Comparison of ENCODE assay signal across 9 mouse cellular contexts in the genomic region with DNA sequence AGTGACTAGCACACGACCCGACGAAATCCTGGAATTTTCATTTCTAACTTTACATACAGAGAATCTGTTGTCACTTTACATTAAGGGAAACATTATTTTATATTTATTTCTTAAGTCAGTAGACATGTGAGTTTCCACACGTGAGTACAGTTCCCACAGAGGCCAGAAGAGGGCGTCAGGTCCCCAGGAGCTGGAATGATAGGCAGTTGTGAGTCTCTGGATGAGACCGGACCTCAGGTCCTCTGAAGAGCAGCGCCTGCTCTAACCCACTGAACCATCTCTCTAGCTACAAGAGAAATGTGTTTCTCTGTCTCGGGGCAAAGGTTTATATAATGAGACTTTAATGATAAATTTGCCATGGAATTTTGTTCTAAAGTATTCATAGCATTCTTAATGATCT.
A peak's percentile ranks its signal among the peaks of the same experiment; 100 is the strongest.
DNase-seq lines count a peak whose midpoint lies in the region; ATAC-seq and TF ChIP-seq lines count a peak whose summit lies in the region.
"Had no signal": no experiment of that assay in that cellular context is flagged by ENCODE, and none has a peak within 500 bp of the region (broad histone marks: within the 10 kb centered on the region; RNA-seq: fewer than 3 reads in every experiment).

No protein-coding gene starts in this region.

- no peaks in the 10 kb centered on the region for H3K36me3 ChIP-seq in heart, adult 2 months (ENCODE audit: control insufficient read depth, insufficient read depth, low read length)
- H3K36me3 ChIP-seq in neural tube, embryonic 11.5 days (ENCODE audit: control insufficient read depth, insufficient read depth, low read length) = no peaks in the 10 kb centered on the region
- H3K36me3 ChIP-seq in neural tube, embryonic 15.5 days = peaks cover 6% of the 10 kb centered on the region; the same call in 1 of the 2 replicates

- ATAC-seq in neural tube, embryonic 11.5 days (ENCODE audit: insufficient read depth, low FRiP score, low TSS enrichment) = no peak
- ATAC-seq in neural tube, embryonic 15.5 days (ENCODE audit: low FRiP score) = no peak

- TF ChIP-seq EP300 in heart, adult 2 months (IDR thresholded peaks at IDR 0.05; ENCODE audit: insufficient read depth, low read depth, low read length) = no peak

- no peak for DNase-seq in heart, adult 2 months
- no peak for DNase-seq in heart, postnatal 36 days
- DNase-seq in neural tube, embryonic 11.5 days (ENCODE audit: low spot score) = peak; percentile 31
- DNase-seq in embryo, embryonic 11 days = peak; percentile 34
- peak; percentile 46 for DNase-seq in thymus, postnatal 14 days
- DNase-seq in frontal cortex, postnatal 14 days (ENCODE audit: low spot score in 2 of 2) = no peak
- DNase-seq in Muller cell, postnatal 12 days (ENCODE audit: inconsistent ontology term) = no peak
- DNase-seq: adrenal gland, postnatal 25 days had no signal

- H3K4me3 ChIP-seq in heart, adult 2 months = no peak overlapping the region
- no peak overlapping the region for H3K4me3 ChIP-seq in neural tube, embryonic 11.5 days (ENCODE audit: low read depth, low read length)
- H3K4me3 ChIP-seq in neural tube, embryonic 15.5 days (replicated peaks) = no peak overlapping the region

- no peaks in the 10 kb centered on the region for H3K9me3 ChIP-seq in neural tube, embryonic 11.5 days (ENCODE audit: control insufficient read depth, low read length)
- no peaks in the 10 kb centered on the region for H3K9me3 ChIP-seq in neural tube, embryonic 15.5 days (replicated peaks)

- no peak for TF ChIP-seq POLR2A in heart, adult 2 months (IDR thresholded peaks at IDR 0.05; ENCODE audit: insufficient read depth, low read depth, low read length)

- H3K4me1 ChIP-seq in heart, adult 2 months (ENCODE audit: control insufficient read depth, insufficient read depth, low read length) = no peaks in the 10 kb centered on the region
- no peaks in the 10 kb centered on the region for H3K4me1 ChIP-seq in neural tube, embryonic 11.5 days (ENCODE audit: control insufficient read depth, insufficient read depth, low read length)
- H3K4me1 ChIP-seq in neural tube, embryonic 15.5 days = no peaks in the 10 kb centered on the region; the same call in 1 of the 2 replicates

- peak; percentile 49 for TF ChIP-seq CTCF in heart, adult 2 months (IDR thresholded peaks at IDR 0.05)

- no peak overlapping the region for H3K9ac ChIP-seq in heart, adult 2 months (ENCODE audit: low read depth, low read length)
- H3K9ac ChIP-seq in neural tube, embryonic 11.5 days (ENCODE audit: low read length) = no peak overlapping the region
- H3K9ac ChIP-seq in neural tube, embryonic 15.5 days (replicated peaks) = no peak overlapping the region

- 68% methylated on average over 8 of the region's 8 CpGs for WGBS in heart, adult 2 months
- WGBS in neural tube, embryonic 11.5 days = 71% methylated on average over 8 of the region's 8 CpGs
- WGBS in neural tube, embryonic 15.5 days = 72% methylated on average over 8 of the region's 8 CpGs

- H3K27ac ChIP-seq in heart, adult 2 months = no peak overlapping the region
- H3K27ac ChIP-seq in neural tube, embryonic 11.5 days (ENCODE audit: low read depth, low read length) = no peak overlapping the region
- no peak overlapping the region for H3K27ac ChIP-seq in neural tube, embryonic 15.5 days (replicated peaks)

- no peak overlapping the region for H3K4me2 ChIP-seq in neural tube, embryonic 11.5 days (ENCODE audit: low read depth)
- H3K4me2 ChIP-seq in neural tube, embryonic 15.5 days = no peak overlapping the region

- H3K27me3 ChIP-seq in heart, adult 2 months (ENCODE audit: control insufficient read depth, insufficient read depth, low read length) = no peaks in the 10 kb centered on the region
- no peaks in the 10 kb centered on the region for H3K27me3 ChIP-seq in neural tube, embryonic 11.5 days (ENCODE audit: control insufficient read depth, insufficient read depth, low read length)
- H3K27me3 ChIP-seq in neural tube, embryonic 15.5 days (replicated peaks) = no peaks in the 10 kb centered on the region

- no peaks in the 10 kb centered on the region for H3K79me2 ChIP-seq in heart, adult 2 months (replicated peaks; ENCODE audit: control insufficient read depth, insufficient read depth, low read length)

- intact Hi-C loops in heart, adult 2 months (cut with DNase I) = no loop called here
- intact Hi-C loops in heart, postnatal 36 days (cut with DNase I) = no loop called here

Comparison
In these comparisons a context has a peak if more than half of its experiments do, and no peak if none do; other contexts are left out.
1. DNase-seq: peak in neural tube, embryonic 11.5 days (single experiment), embryo, embryonic 11 days (single experiment) and thymus, postnatal 14 days (single experiment); none in heart, adult 2 months (0 of 2), heart, postnatal 36 days (0 of 2), frontal cortex, postnatal 14 days (0 of 2) and Muller cell, postnatal 12 days (single experiment).